ENCODE assay signal across 8 mouse cellular contexts in the genomic region with DNA sequence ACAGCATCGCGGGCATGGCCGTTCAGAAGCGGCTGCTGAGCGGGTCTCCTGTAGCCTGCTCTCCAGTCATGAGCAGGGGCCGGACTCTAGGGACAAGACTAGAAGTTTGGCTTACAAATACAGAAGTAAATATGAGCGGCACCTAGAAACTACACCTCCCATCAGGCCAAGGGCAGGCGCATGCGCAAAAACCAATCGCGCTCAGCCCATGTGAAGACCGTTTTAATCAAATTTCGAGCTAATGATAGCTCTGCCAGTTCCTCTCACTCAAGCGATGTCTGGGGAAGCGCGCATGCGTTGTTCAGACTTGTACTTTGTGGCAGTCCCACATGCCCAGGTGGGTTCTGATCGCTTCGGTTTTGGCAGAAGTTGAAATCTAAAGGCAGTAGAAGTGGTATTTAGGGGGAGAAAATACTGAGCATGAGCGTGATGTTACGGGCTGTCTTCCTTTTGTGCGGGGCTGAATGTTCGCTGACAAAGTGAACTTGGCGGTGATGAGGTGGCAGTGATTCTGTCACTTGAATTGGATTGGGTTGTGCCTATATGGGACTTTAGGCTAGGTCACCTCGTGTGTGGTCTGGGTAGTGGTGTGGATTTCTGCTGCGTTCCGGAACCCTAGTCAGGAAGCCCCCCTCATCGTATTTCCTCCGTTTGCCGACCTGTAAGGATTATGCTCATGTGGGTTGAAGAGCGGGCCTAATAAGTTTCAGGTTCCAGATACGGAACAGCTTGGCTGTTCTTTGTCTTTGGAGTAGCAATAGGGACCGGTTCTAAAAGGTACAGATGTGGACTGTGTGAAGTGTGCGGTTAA. TPM values are rescaled to one million over a fixed set of nuclear protein-coding genes. Genes with fewer than 3 reads are reported as not detected.
DNase-seq lines count a peak whose midpoint lies in the region; ATAC-seq and TF ChIP-seq lines count a peak whose summit lies in the region.

A gene (minus strand): TSS at position 168 of the 811 bp plus-strand sequence.
A gene (plus strand): TSS at position 242 of the 811 bp plus-strand sequence.

- H3ac ChIP-seq in C2C12 (ENCODE audit: control insufficient read depth, insufficient read length, low read depth): peak within 1 kb of the TSS; percentile 88
- peak within 1 kb of the TSS; percentile 56 for H3ac ChIP-seq in myocyte (ENCODE audit: control insufficient read depth, insufficient read length)

- H3K36me3 ChIP-seq in C2C12 (ENCODE audit: control insufficient read depth, insufficient read depth) (peaks cover 5% of the 10 kb centered on the region), myocyte (ENCODE audit: control insufficient read depth, insufficient read depth) (no peaks in the 10 kb centered on the region)
- H3K36me3 ChIP-seq in erythroblast, embryonic 14.5 days (ENCODE audit: control insufficient read depth): peaks cover 6% of the 10 kb centered on the region
- H3K36me3 ChIP-seq in heart, embryonic 11.5 days (ENCODE audit: control insufficient read depth, insufficient read depth, low read length): no peaks in the 10 kb centered on the region; the same call in 1 of the 2 replicates
- peaks cover 11% of the 10 kb centered on the region; the same call in 1 of the 2 replicates for H3K36me3 ChIP-seq in kidney, embryonic 16.5 days (ENCODE audit: insufficient read depth, low read length)
- no peaks in the 10 kb centered on the region; the same call in 1 of the 2 replicates for H3K36me3 ChIP-seq in liver, adult 2 months (ENCODE audit: control insufficient read depth, insufficient read depth, low read length)
- H3K36me3 ChIP-seq in splenic B cell, adult 2 months (ENCODE audit: control insufficient read depth, insufficient read depth, low read length, poor library complexity, severe bottlenecking): no peaks in the 10 kb centered on the region

- peaks cover 19% of the 10 kb centered on the region for H3K79me3 ChIP-seq in C2C12 (ENCODE audit: low read depth)

- H3K79me2 ChIP-seq in C2C12 (ENCODE audit: control insufficient read depth, insufficient read depth) (peaks cover 48% of the 10 kb centered on the region), myocyte (ENCODE audit: control insufficient read depth, insufficient read depth) (peaks cover 20% of the 10 kb centered on the region)
- peaks cover 5% of the 10 kb centered on the region; the same call in 1 of the 2 replicates for H3K79me2 ChIP-seq in liver, adult 2 months (ENCODE audit: control insufficient read depth, insufficient read depth, low read length)

- TF ChIP-seq CTCF in C2C12 (IDR thresholded peaks at IDR 0.05; ENCODE audit: control insufficient read depth, insufficient read depth, insufficient read length): no peak
- TF ChIP-seq CTCF in brain, embryonic 14.5 days (IDR thresholded peaks at IDR 0.05; ENCODE audit: borderline replicate concordance, extremely low read depth, insufficient read depth, insufficient read length): no peak
- TF ChIP-seq CTCF in liver, adult 2 months (IDR thresholded peaks at IDR 0.05; ENCODE audit: low read depth, low read length): no peak

- H3K4me3 ChIP-seq in C2C12 (ENCODE audit: insufficient read depth, poor library complexity, severe bottlenecking): peak within 1 kb of the TSS; percentile 86
- peak within 1 kb of the TSS; percentile 94 for H3K4me3 ChIP-seq in erythroblast, embryonic 14.5 days (replicated peaks)
- H3K4me3 ChIP-seq in heart, embryonic 11.5 days (ENCODE audit: low read depth, low read length): peak within 1 kb of the TSS; percentile 59
- peak within 1 kb of the TSS; percentile 83 for H3K4me3 ChIP-seq in kidney, embryonic 16.5 days (ENCODE audit: low read length)
- H3K4me3 ChIP-seq in liver, adult 2 months (ENCODE audit: insufficient read depth, low read depth, low read length): peak within 1 kb of the TSS; percentile 84
- H3K4me3 ChIP-seq in myocyte: peak within 1 kb of the TSS; percentile 73

- peak; percentile 90 for ATAC-seq in heart, embryonic 11.5 days (replicated peaks; ENCODE audit: insufficient number of reproducible peaks, low FRiP score, low TSS enrichment)
- peak; percentile 97 for ATAC-seq in kidney, embryonic 16.5 days (ENCODE audit: low FRiP score, low TSS enrichment)

- H3K27ac ChIP-seq in heart, embryonic 11.5 days (ENCODE audit: low read depth, low read length): peak within 1 kb of the TSS; percentile 47
- H3K27ac ChIP-seq in kidney, embryonic 16.5 days (ENCODE audit: low read length): peak within 1 kb of the TSS; percentile 89
- peak within 1 kb of the TSS; percentile 73 for H3K27ac ChIP-seq in liver, adult 2 months (replicated peaks; ENCODE audit: insufficient read depth, low read depth, low read length)

- H3K4me1 ChIP-seq in erythroblast, embryonic 14.5 days (ENCODE audit: control insufficient read depth): peaks cover 34% of the 10 kb centered on the region
- H3K4me1 ChIP-seq in heart, embryonic 11.5 days (ENCODE audit: control insufficient read depth, insufficient read depth, low read length): no peaks in the 10 kb centered on the region
- peaks cover 4% of the 10 kb centered on the region; the same call in 1 of the 2 replicates for H3K4me1 ChIP-seq in kidney, embryonic 16.5 days (ENCODE audit: insufficient read depth, low read length)
- peaks cover 5% of the 10 kb centered on the region for H3K4me1 ChIP-seq in liver, adult 2 months (ENCODE audit: control insufficient read depth, insufficient read depth, low read length)

- under 1% methylated on average over 34 of the region's 34 CpGs for WGBS in heart, embryonic 11.5 days (ENCODE audit: insufficient replicate concordance)
- WGBS in kidney, embryonic 16.5 days: under 1% methylated on average over 34 of the region's 34 CpGs
- WGBS in liver, adult 2 months: under 1% methylated on average over 34 of the region's 34 CpGs

- peak; percentile 99 for DNase-seq in brain, embryonic 14.5 days (ENCODE audit: low read depth)
- DNase-seq in liver, adult 2 months (ENCODE audit: extremely low read depth, low read depth, low spot score): peak; percentile 97
- DNase-seq in splenic B cell, adult 2 months (ENCODE audit: low read depth, low spot score): peak; percentile 99

- no peaks in the 10 kb centered on the region for H3K9me3 ChIP-seq in erythroblast, embryonic 14.5 days (ENCODE audit: control insufficient read depth, low read length)
- H3K9me3 ChIP-seq in heart, embryonic 11.5 days (replicated peaks; ENCODE audit: control insufficient read depth, low read length): no peaks in the 10 kb centered on the region
- no peaks in the 10 kb centered on the region for H3K9me3 ChIP-seq in kidney, embryonic 16.5 days (ENCODE audit: low read length)

- H3K9ac ChIP-seq in heart, embryonic 11.5 days (ENCODE audit: low read depth, low read length): peak within 1 kb of the TSS; percentile 76
- H3K9ac ChIP-seq in kidney, embryonic 16.5 days (replicated peaks; ENCODE audit: low read length): peak within 1 kb of the TSS; percentile 82
- peak within 1 kb of the TSS; percentile 78 for H3K9ac ChIP-seq in liver, adult 2 months (ENCODE audit: low read depth, low read length)

- H3K27me3 ChIP-seq in C2C12 (ENCODE audit: control insufficient read depth, insufficient read depth, insufficient read length): no peaks in the 10 kb centered on the region
- no peaks in the 10 kb centered on the region for H3K27me3 ChIP-seq in erythroblast, embryonic 14.5 days (ENCODE audit: control insufficient read depth)
- H3K27me3 ChIP-seq in heart, embryonic 11.5 days (ENCODE audit: control insufficient read depth, insufficient read depth, low read length): no peaks in the 10 kb centered on the region
- H3K27me3 ChIP-seq in kidney, embryonic 16.5 days (ENCODE audit: insufficient read depth, low read length): no peaks in the 10 kb centered on the region
- no peaks in the 10 kb centered on the region for H3K27me3 ChIP-seq in liver, adult 2 months (ENCODE audit: control insufficient read depth, insufficient read depth, low read length)
- H3K27me3 ChIP-seq in myocyte (ENCODE audit: control insufficient read depth, insufficient read depth, insufficient read length): no peaks in the 10 kb centered on the region
- H3K27me3 ChIP-seq in splenic B cell, adult 2 months (ENCODE audit: control insufficient read depth, insufficient read depth, low read length, poor library complexity, severe bottlenecking): no peaks in the 10 kb centered on the region

- TF ChIP-seq POLR2A in brain, embryonic 14.5 days (IDR thresholded peaks at IDR 0.05; ENCODE audit: borderline replicate concordance, extremely low read depth, insufficient read depth, insufficient read length, poor library complexity, severe bottlenecking): no peak
- TF ChIP-seq POLR2A in liver, adult 2 months (IDR thresholded peaks at IDR 0.05; ENCODE audit: extremely low read depth, insufficient read depth, low read length): no peak
- TF ChIP-seq POLR2A in myocyte (IDR thresholded peaks at IDR 0.05; ENCODE audit: insufficient read length, low read depth): peak; percentile 65

- H3K4me2 ChIP-seq in heart, embryonic 11.5 days: peak within 1 kb of the TSS; percentile 66
- peak within 1 kb of the TSS; percentile 69 for H3K4me2 ChIP-seq in kidney, embryonic 16.5 days (replicated peaks; ENCODE audit: low read depth, low read length)
- H3K4me2 ChIP-seq in myocyte (ENCODE audit: low read depth): peak within 1 kb of the TSS; percentile 88

TF ChIP-seq in C2C12, 6 proteins besides CTCF, POLR2A, EP300 and RAD21:
- TF ChIP-seq MYOG (IDR thresholded peaks at IDR 0.05; ENCODE audit: control insufficient read depth, extremely low read depth, insufficient read length) (no peak), MAX (IDR thresholded peaks at IDR 0.05) (peak; percentile 75)

TF ChIP-seq in myocyte, 11 proteins besides CTCF, POLR2A, EP300 and RAD21 (continues in another document):
- TF ChIP-seq CEBPB (IDR thresholded peaks at IDR 0.05; ENCODE audit: insufficient read depth, poor library complexity, severe bottlenecking) (no peak), REST (IDR thresholded peaks at IDR 0.05; ENCODE audit: insufficient read depth, insufficient read length) (no peak), E2F4 (IDR thresholded peaks at IDR 0.05; ENCODE audit: insufficient read depth) (no peak)

RNA-seq across cellular contexts. Expression of the first gene that starts in this region (rescaled TPM):
- polyA plus RNA-seq in C2C12 (2012; fragmentation: generic; extraction: Trizol): 3.4 TPM
- 3.9 and 4.0 TPM in 2 replicates for polyA plus RNA-seq in brain, embryonic 14.5 days (2012; rRNA removed)
- polyA plus RNA-seq in erythroblast, embryonic 14.5 days (2012): 0.09 TPM in 1 of 2 replicates, not detected in the other
- 2.6 and 3.3 TPM in 2 replicates for polyA plus RNA-seq in heart, embryonic 11.5 days (2014; fragmentation: Nextera tagmentation; extraction: Ambion mirVana)
- 11.0 and 11.1 TPM in 2 replicates for polyA plus RNA-seq in kidney, embryonic 16.5 days (2015; fragmentation: Nextera tagmentation; extraction: Ambion mirVana)
- total RNA-seq in liver, adult 2 months (2014; rRNA removed): 6.4 and 7.7 TPM in 2 replicates
- polyA plus RNA-seq in liver, adult 2 months (2012; rRNA removed): 2.7 TPM in 2 replicates
- 2.4 TPM for polyA plus RNA-seq in myocyte (2012; fragmentation: generic; extraction: Trizol)

RNA-seq across cellular contexts. Expression of the second gene that starts in this region (rescaled TPM):
- polyA plus RNA-seq in C2C12 (2012; fragmentation: generic; extraction: Trizol) (4.3 TPM), myocyte (2012; fragmentation: generic; extraction: Trizol) (3.9 TPM)
- polyA plus RNA-seq in brain, embryonic 14.5 days (2012; rRNA removed): 12.9 and 13.2 TPM in 2 replicates
- polyA plus RNA-seq in erythroblast, embryonic 14.5 days (2012): 0.06 and 0.09 TPM in 2 replicates
- polyA plus RNA-seq in heart, embryonic 11.5 days (2014; fragmentation: Nextera tagmentation; extraction: Ambion mirVana): 12.7 and 14.0 TPM in 2 replicates
- polyA plus RNA-seq in kidney, embryonic 16.5 days (2015; fragmentation: Nextera tagmentation; extraction: Ambion mirVana): 13.8 and 13.9 TPM in 2 replicates
- 13.3 and 14.5 TPM in 2 replicates for total RNA-seq in liver, adult 2 months (2014; rRNA removed)
- polyA plus RNA-seq in liver, adult 2 months (2012; rRNA removed): 4.0 and 4.8 TPM in 2 replicates

Comparison
In these comparisons a context has a peak if more than half of its experiments do, and no peak if none do; other contexts are left out.
1. Peak in every context shown above with its lines: DNase-seq, ATAC-seq, H3K4me3 ChIP-seq and H3K27ac ChIP-seq.